ENCODE assay signal across 7 mouse cellular contexts in the genomic region with DNA sequence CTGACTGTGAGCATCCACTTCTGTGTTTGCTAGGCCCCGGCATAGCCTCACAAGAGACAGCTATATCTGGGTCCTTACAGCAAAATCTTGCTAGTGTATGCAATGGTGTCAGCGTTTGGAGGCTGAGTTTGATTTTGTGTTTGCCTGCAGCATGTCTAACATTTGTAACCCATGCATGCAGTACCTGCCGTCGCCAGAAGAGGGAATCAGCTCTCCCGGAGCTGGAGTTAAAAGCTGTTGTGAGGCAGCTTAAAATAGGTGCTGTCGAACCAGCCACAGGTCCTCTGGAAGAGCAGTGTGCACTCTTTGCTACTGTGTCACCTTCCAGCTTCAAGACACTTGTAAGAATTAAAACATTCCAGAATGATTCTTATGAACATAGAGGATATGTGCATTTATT.
DNase-seq lines count a peak whose midpoint lies in the region; ATAC-seq and TF ChIP-seq lines count a peak whose summit lies in the region.
"Not testable (repeated sequence)": the region's sequence is repeated elsewhere in the genome, so short reads cannot be mapped to it uniquely, and the experiment has no call there.

No protein-coding gene starts in this region.

- not testable (repeated sequence) for H3K4me1 ChIP-seq in forebrain, postnatal 0 days (ENCODE audit: insufficient read depth); limb, embryonic 10.5 days; stomach, postnatal 0 days (replicated peaks; ENCODE audit: control insufficient read depth, insufficient read depth)

- not testable (repeated sequence) for TF ChIP-seq EP300 in stomach, postnatal 0 days (optimal IDR thresholded peaks at IDR 0.05)

- peak; percentile 25 for DNase-seq in NIH3T3 (ENCODE audit: low read depth)
- peak; percentile 29 to 32 for DNase-seq in cerebellum, postnatal 10 days
- DNase-seq in forebrain, postnatal 0 days = not testable (repeated sequence)
- peak; percentile 4 for DNase-seq in induced T-regulatory cell, adult 2 months (ENCODE audit: low read depth)
- peak; percentile 53 for DNase-seq in limb, embryonic 10.5 days (ENCODE audit: low spot score)
- peak; percentile 17 for DNase-seq in stomach, postnatal 0 days (ENCODE audit: low spot score)

- TF ChIP-seq CTCF in forebrain, postnatal 0 days (IDR thresholded peaks at IDR 0.05; ENCODE audit: low read depth) = peak; percentile 43
- peak; percentile 62 for TF ChIP-seq CTCF in stomach, postnatal 0 days (IDR thresholded peaks at IDR 0.05; ENCODE audit: low read depth)

- not testable (repeated sequence) for H3K27me3 ChIP-seq in forebrain, postnatal 0 days (ENCODE audit: insufficient read depth, low read length); limb, embryonic 10.5 days (ENCODE audit: low read depth, poor library complexity, severe bottlenecking); stomach, postnatal 0 days (ENCODE audit: control insufficient read depth, insufficient read depth, low read length)

- H3K27ac ChIP-seq in forebrain, postnatal 0 days (ENCODE audit: low read depth, low read length); limb, embryonic 10.5 days; stomach, postnatal 0 days (replicated peaks): not testable (repeated sequence)

- H3K9ac ChIP-seq in forebrain, postnatal 0 days; stomach, postnatal 0 days (ENCODE audit: low read length): not testable (repeated sequence)

- H3K4me2 ChIP-seq in forebrain, postnatal 0 days (ENCODE audit: low read depth); stomach, postnatal 0 days (replicated peaks; ENCODE audit: low read depth): not testable (repeated sequence)

- not testable (repeated sequence) for H3K4me3 ChIP-seq in forebrain, postnatal 0 days (ENCODE audit: low read depth, low read length); limb, embryonic 10.5 days; stomach, postnatal 0 days (ENCODE audit: low read depth, low read length)

- not testable (repeated sequence) for H3K36me3 ChIP-seq in forebrain, postnatal 0 days (ENCODE audit: insufficient read depth); limb, embryonic 10.5 days; stomach, postnatal 0 days (ENCODE audit: control insufficient read depth, insufficient read depth, low read length)

- WGBS in forebrain, postnatal 0 days = 44% methylated on average over 5 of the region's 6 CpGs
- 44% methylated on average over 6 of the region's 6 CpGs for WGBS in limb, embryonic 10.5 days
- WGBS in stomach, postnatal 0 days = 44% methylated on average over 5 of the region's 6 CpGs

- not testable (repeated sequence) for ATAC-seq in forebrain, postnatal 0 days; stomach, postnatal 0 days (ENCODE audit: low FRiP score, low TSS enrichment)
- ATAC-seq in megakaryocyte progenitor cell, adult 5-6 weeks (replicated peaks; ENCODE audit: poor library complexity) = peak; percentile 75

- H3K9me3 ChIP-seq in forebrain, postnatal 0 days (ENCODE audit: low read length); limb, embryonic 10.5 days (replicated peaks); stomach, postnatal 0 days (ENCODE audit: control insufficient read depth, low read length): not testable (repeated sequence)
